Mouse (Mus musculus) limb, embryonic 11.5 days (tissue): ENCODE measurements around the gene Cpne5. TPM values are rescaled to one million over a fixed set of nuclear protein-coding genes. Genes with fewer than 3 reads are reported as not detected.
"Not testable (repeated sequence)": the region's sequence is repeated elsewhere in the genome, so short reads cannot be mapped to it uniquely, and the experiment has no call there.

Experiments used
- ATAC-seq: fragments of 200-750 bp; cut with Nextera tagmentation; 2 replicates; pipeline ENCODE4 v1.8.0; 2017; ENCODE audit warnings: low read depth; ENCODE audit not compliant: insufficient number of reproducible peaks, low FRiP score, low TSS enrichment
- DNase-seq: peaks from one replicate; pipeline ENCODE4 v3.0.0-alpha.2; 2015; ENCODE audit warnings: low spot score
- H3K27ac ChIP-seq: fragments of 300-500 bp; sonication (generic); replicated peaks from 2 replicates; pipeline ENCODE4 v1.5.1; 2014; ENCODE audit warnings: low read depth, mild to moderate bottlenecking, low read length
- H3K27me3 ChIP-seq: fragments of 300-500 bp; sonication (generic); 2 replicates; pipeline ENCODE4 v1.6.1; 2014; ENCODE audit warnings: mild to moderate bottlenecking, low read length, mixed read lengths; ENCODE audit not compliant: control insufficient read depth, insufficient read depth
- H3K36me3 ChIP-seq: fragments of 300-500 bp; sonication (generic); 2 replicates; pipeline ENCODE4 v1.6.1; 2014; ENCODE audit warnings: mild to moderate bottlenecking, low read length, moderate library complexity, mixed read lengths; ENCODE audit not compliant: control insufficient read depth, insufficient read depth
- H3K4me1 ChIP-seq: fragments of 300-500 bp; sonication (generic); 2 replicates; pipeline ENCODE4 v1.6.1; 2014; ENCODE audit warnings: low read length, mixed read lengths; ENCODE audit not compliant: control insufficient read depth, insufficient read depth
- H3K4me2 ChIP-seq: fragments of 300-500 bp; sonication (generic); 2 replicates; pipeline ENCODE4 v1.6.1; 2014; ENCODE audit warnings: low read depth, mild to moderate bottlenecking, moderate library complexity; ENCODE audit not compliant: severe bottlenecking
- H3K4me3 ChIP-seq: fragments of 300-500 bp; sonication (generic); 2 replicates; pipeline ENCODE4 v1.5.1; 2014; ENCODE audit warnings: low read depth, low read length
- H3K9ac ChIP-seq: fragments of 300-500 bp; sonication (generic); 2 replicates; pipeline ENCODE4 v1.6.1; 2014; ENCODE audit warnings: mild to moderate bottlenecking, low read length
- H3K9me3 ChIP-seq: fragments of 300-500 bp; sonication (generic); 2 replicates; pipeline ENCODE4 v1.6.1; 2016; ENCODE audit warnings: low read length; ENCODE audit not compliant: control insufficient read depth
- WGBS: fragments of 180-500 bp; shearing (Covaris S2); extraction: QIAGEN DNeasy Blood & Tissue Kit; methylation state at CpG from one replicate; pipeline ENCODE4 v1.1.7; 2014; 5-methylcytosine and 5-hydroxymethylcytosine counted together
- polyA plus RNA-seq: library from polyadenylated mRNA; unstranded; fragments of >200 nt; fragmentation: Nextera tagmentation; extraction: Ambion mirVana; gene quantifications from 2 replicates; pipeline ENCODE4 v1.2.1, GENCODE M21; 2014

Gene Cpne5
- polyA plus RNA-seq, 1 experiment from 2014 or later, result 4.1 TPM

DNA sequence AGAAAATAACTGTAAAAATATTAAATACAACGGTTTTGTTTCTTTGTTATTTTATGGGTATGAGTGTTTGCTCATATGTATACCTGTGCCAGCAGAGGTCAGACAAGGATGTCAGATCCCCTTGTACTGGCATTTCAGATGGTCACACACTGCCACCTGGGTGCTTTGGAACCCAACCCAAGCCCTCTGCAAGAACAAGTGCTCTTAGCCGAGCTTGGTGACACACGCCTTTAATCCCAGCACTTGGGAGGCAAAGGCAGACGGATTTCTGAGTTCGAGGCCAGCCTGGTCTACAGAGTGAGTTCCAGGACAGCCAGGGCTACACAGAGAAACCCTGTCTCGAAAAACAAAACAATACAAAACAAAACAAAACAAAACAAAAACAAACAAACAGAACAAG is 127.6 kb downstream of the Cpne5 start:
- H3K4me1 ChIP-seq, H3K27me3 ChIP-seq, H3K4me2 ChIP-seq, DNase-seq, H3K9me3 ChIP-seq, H3K9ac ChIP-seq, H3K36me3 ChIP-seq, H3K4me3 ChIP-seq, H3K27ac ChIP-seq, ATAC-seq: not testable (repeated sequence)
- 82% methylated on average over 6 of the region's 6 CpGs for WGBS

Other genes with a start within 250 kb of the Cpne5 start
- 125 and 127 TPM in 2 replicates for gene Stk38, start 230.2 kb downstream of the Cpne5 start, polyA plus RNA-seq
- 872 and 879 TPM in 2 replicates for gene Srsf3, start 205.5 kb downstream of the Cpne5 start, polyA plus RNA-seq
- gene Cdkn1a, start 147.2 kb downstream of the Cpne5 start, polyA plus RNA-seq, result 40.7 and 41.5 TPM in 2 replicates
- 0.16 TPM in 1 of 2 replicates, not detected in the other for gene Rab44, start 124.0 kb downstream of the Cpne5 start, polyA plus RNA-seq
- 201 and 206 TPM in 2 replicates for gene Ppil1, start 26.0 kb upstream of the Cpne5 start, polyA plus RNA-seq
- gene BC004004, start 30.6 kb upstream of the Cpne5 start, polyA plus RNA-seq, result 50.0 and 51.5 TPM in 2 replicates
- gene Pi16, start 79.5 kb upstream of the Cpne5 start, polyA plus RNA-seq, result 0.19 and 0.21 TPM in 2 replicates
- gene Mtch1, start 109.8 kb upstream of the Cpne5 start, polyA plus RNA-seq, result 318 and 321 TPM in 2 replicates
- 3.2 and 4.2 TPM in 2 replicates for gene Fgd2, start 122.7 kb upstream of the Cpne5 start, polyA plus RNA-seq